Mouse (Mus musculus) brain, embryonic 14.5 days (tissue): ENCODE results near the gene Cdkn2aipnl.

ENCODE experiments used
- CTCF ChIP-seq: fragments of 200-500 bp; IDR thresholded peaks from 2 replicates; pipeline ENCODE4 v1.5.1; 2012; ENCODE audit warnings: inconsistent platforms, mild to moderate bottlenecking, moderate library complexity, borderline replicate concordance; ENCODE audit not compliant: insufficient read depth, insufficient read length; ENCODE audit errors: extremely low read depth
- POLR2A ChIP-seq: fragments of 200-500 bp; IDR thresholded peaks from 2 replicates; pipeline ENCODE4 v1.6.1; 2012; ENCODE audit warnings: mild to moderate bottlenecking, inconsistent platforms, borderline replicate concordance; ENCODE audit not compliant: poor library complexity, insufficient read depth, insufficient read length, severe bottlenecking; ENCODE audit errors: extremely low read depth

- TF ChIP-seq POLR2A, result no peak
- no peak for TF ChIP-seq CTCF
These were observed 41.1 kb upstream of the Cdkn2aipnl start for GRCm38 (mm10) chr11:51926385-51926784.
